Mouse (Mus musculus) hindbrain, embryonic 14.5 days (tissue): ENCODE measurements around the gene Mob3a. TPM values are rescaled to one million over a fixed set of nuclear protein-coding genes. Genes with fewer than 3 reads are reported as not detected.

Experiments used
- ATAC-seq: fragments of 200-750 bp; cut with Nextera tagmentation; 2 replicates; pipeline ENCODE4 v1.8.0; 2017; ENCODE audit warnings: moderate number of reproducible peaks, mild to moderate bottlenecking, moderate TSS enrichment, moderate library complexity; ENCODE audit not compliant: low FRiP score
- DNase-seq: peaks from one replicate; pipeline ENCODE4 v3.0.0-alpha.2; 2015; ENCODE audit warnings: low spot score
- H3K27ac ChIP-seq: fragments of 300-500 bp; sonication (generic); 2 replicates; pipeline ENCODE4 v1.5.1; 2014; ENCODE audit warnings: mild to moderate bottlenecking, moderate library complexity
- H3K27me3 ChIP-seq: fragments of 300-500 bp; sonication (generic); 2 replicates; pipeline ENCODE4 v1.6.1; 2014; ENCODE audit warnings: mild to moderate bottlenecking, low read length, mixed read lengths; ENCODE audit not compliant: control insufficient read depth, insufficient read depth
- H3K36me3 ChIP-seq: fragments of 300-500 bp; sonication (generic); replicated peaks from 2 replicates; pipeline ENCODE4 v1.6.1; 2014; ENCODE audit not compliant: control insufficient read depth, insufficient read depth
- H3K4me1 ChIP-seq: fragments of 300-500 bp; sonication (generic); replicated peaks from 2 replicates; pipeline ENCODE4 v1.6.1; 2014; ENCODE audit warnings: antibody characterized with exemption, low read length, mixed read lengths; ENCODE audit not compliant: control insufficient read depth, insufficient read depth
- H3K4me2 ChIP-seq: fragments of 300-500 bp; sonication (generic); replicated peaks from 2 replicates; pipeline ENCODE4 v1.6.1; 2014; ENCODE audit warnings: mild to moderate bottlenecking, moderate library complexity
- H3K4me3 ChIP-seq: fragments of 300-500 bp; sonication (generic); replicated peaks from 2 replicates; pipeline ENCODE4 v1.5.1; 2014; ENCODE audit warnings: mild to moderate bottlenecking, low read length
- H3K9ac ChIP-seq: fragments of 300-500 bp; sonication (generic); 2 replicates; pipeline ENCODE4 v1.6.1; 2014
- H3K9me3 ChIP-seq: fragments of 300-500 bp; sonication (generic); 2 replicates; pipeline ENCODE4 v1.6.1; 2016; ENCODE audit warnings: low read length; ENCODE audit not compliant: control insufficient read depth
- WGBS: fragments of 180-500 bp; shearing (Covaris S2); extraction: QIAGEN DNeasy Blood & Tissue Kit; methylation state at CpG from one replicate; pipeline ENCODE4 v1.1.7; 2014; 5-methylcytosine and 5-hydroxymethylcytosine counted together
- polyA plus RNA-seq: library from polyadenylated mRNA; unstranded; fragments of >200 nt; fragmentation: Nextera tagmentation; extraction: Ambion mirVana; gene quantifications from 2 replicates; pipeline ENCODE4 v1.2.1, GENCODE M21; 2014

The Mob3a gene
- polyA plus RNA-seq, 1 experiment from 2014 or later = 47.1 TPM

DNA sequence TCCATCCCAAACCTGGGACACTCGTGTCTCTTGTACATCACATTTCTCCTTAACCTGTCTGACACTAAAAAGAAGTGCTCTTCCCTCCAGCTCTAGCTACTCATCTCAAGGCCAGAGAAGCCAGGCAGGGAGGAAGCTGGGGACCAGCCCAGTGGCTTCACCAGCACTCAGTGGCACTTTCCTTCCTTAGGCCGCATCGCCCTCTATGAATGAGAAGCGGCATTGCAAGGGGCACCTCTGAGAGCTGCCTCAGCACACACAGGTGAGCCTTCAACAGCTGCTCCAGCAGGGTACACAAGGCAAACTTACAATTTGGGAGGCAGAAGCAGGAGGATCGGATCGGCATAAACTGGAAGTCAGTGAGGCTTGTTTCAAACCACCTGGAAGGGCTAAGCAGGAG lies 17.6 kb downstream of the Mob3a start:
- no peak for DNase-seq
- ATAC-seq = no peak
- peaks cover 55% of the 10 kb centered on the region for H3K36me3 ChIP-seq
- no peak overlapping the region for H3K4me2 ChIP-seq
- H3K27ac ChIP-seq = no peak overlapping the region
- H3K27me3 ChIP-seq = no peaks in the 10 kb centered on the region
- no peaks in the 10 kb centered on the region; the same call in 1 of the 2 replicates for H3K4me1 ChIP-seq
- H3K4me3 ChIP-seq = no peak overlapping the region
- H3K9ac ChIP-seq = no peak overlapping the region
- no peaks in the 10 kb centered on the region for H3K9me3 ChIP-seq
- WGBS = 57% methylated on average over 6 of the region's 6 CpGs

DNA sequence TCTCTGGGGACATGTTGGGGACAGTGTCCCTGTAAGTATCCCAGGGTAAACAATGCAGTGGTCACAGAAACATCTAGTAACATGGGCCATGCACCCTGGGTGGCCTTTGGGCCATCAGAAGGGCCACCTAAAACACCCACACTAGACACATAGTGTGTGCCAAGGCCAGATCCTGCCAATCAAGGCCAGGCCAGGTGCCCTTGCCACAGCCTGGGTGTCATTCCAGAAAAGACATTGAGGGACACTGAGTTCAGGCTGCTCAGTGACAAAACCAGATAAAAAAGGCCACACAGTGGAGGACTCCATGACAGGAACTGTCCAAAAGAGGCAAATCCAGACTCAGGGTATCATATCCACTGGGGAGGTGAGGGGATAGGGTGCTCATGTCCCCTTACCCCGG lies 18.1 kb downstream of the Mob3a start:
- Histone ChIP-seq H3K4me2 (no peak overlapping the region), H3K27ac (no peak overlapping the region), H3K36me3 (peaks cover 50% of the 10 kb centered on the region), H3K4me3 (no peak overlapping the region), H3K9ac (no peak overlapping the region), H3K9me3 (no peaks in the 10 kb centered on the region), H3K4me1 (peaks cover 6% of the 10 kb centered on the region; the same call in 1 of the 2 replicates), H3K27me3 (no peaks in the 10 kb centered on the region)
- DNase-seq (no peak), ATAC-seq (no peak)
- WGBS = 89% methylated on average over 1 of the region's 1 CpGs

DNA sequence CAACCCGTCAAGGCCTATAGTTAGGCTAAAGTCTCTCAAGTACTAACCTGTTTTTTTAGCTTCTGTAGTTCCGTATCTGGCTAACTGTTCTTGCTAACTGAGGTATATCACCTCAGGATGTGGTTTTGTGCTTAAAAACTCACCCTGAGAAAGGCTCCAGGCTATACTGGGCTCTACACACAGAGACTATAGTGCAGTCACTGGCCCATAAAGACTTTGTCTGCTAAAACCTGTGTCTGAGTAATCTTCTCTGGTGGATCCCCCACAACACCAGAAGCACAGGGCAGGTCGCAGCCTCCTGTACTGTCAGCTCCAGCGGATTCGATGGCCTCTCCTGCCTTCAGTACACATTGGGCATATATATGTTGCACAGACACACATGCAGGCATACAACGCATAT lies 19.8 kb downstream of the Mob3a start:
- H3K27me3 ChIP-seq = no peaks in the 10 kb centered on the region
- peaks cover 21% of the 10 kb centered on the region for H3K4me1 ChIP-seq
- no peak overlapping the region for H3K9ac ChIP-seq
- no peak overlapping the region for H3K4me3 ChIP-seq
- no peak overlapping the region for H3K27ac ChIP-seq
- no peaks in the 10 kb centered on the region for H3K9me3 ChIP-seq
- no peak overlapping the region for H3K4me2 ChIP-seq
- ATAC-seq (no peak), DNase-seq (no peak)
- H3K36me3 ChIP-seq = peaks cover 37% of the 10 kb centered on the region
- WGBS = 96% methylated on average over 6 of the region's 6 CpGs

DNA sequence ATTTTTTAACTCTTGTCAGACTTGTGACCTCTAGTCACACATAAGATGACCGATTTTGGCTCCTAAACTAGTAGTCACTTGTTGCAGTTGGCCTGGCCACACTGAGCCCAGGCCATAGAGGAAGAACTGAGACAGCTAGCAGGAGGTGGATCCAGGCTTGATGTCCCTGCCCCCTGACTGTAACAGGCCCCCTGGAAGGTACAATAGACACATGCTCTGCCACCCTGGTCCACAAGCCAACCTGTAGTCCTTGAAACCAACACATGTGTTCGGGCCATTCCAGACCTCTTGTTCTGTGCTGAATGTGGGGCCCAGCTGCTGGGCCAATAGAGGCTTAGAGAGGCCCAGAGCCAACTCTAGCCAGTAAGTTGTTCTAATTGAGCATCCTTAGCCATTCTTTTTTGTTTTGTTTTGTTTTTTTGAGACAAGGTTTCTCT lies 21.5 kb downstream of the Mob3a start:
- WGBS = 86% methylated on average over 2 of the region's 2 CpGs
- Histone ChIP-seq H3K9me3 (no peaks in the 10 kb centered on the region), H3K27ac (no peak overlapping the region), H3K4me2 (no peak overlapping the region), H3K4me1 (peaks cover 24% of the 10 kb centered on the region), H3K36me3 (peaks cover 19% of the 10 kb centered on the region), H3K27me3 (no peaks in the 10 kb centered on the region), H3K4me3 (no peak overlapping the region), H3K9ac (no peak overlapping the region)
- no peak for DNase-seq
- ATAC-seq = no peak

DNA sequence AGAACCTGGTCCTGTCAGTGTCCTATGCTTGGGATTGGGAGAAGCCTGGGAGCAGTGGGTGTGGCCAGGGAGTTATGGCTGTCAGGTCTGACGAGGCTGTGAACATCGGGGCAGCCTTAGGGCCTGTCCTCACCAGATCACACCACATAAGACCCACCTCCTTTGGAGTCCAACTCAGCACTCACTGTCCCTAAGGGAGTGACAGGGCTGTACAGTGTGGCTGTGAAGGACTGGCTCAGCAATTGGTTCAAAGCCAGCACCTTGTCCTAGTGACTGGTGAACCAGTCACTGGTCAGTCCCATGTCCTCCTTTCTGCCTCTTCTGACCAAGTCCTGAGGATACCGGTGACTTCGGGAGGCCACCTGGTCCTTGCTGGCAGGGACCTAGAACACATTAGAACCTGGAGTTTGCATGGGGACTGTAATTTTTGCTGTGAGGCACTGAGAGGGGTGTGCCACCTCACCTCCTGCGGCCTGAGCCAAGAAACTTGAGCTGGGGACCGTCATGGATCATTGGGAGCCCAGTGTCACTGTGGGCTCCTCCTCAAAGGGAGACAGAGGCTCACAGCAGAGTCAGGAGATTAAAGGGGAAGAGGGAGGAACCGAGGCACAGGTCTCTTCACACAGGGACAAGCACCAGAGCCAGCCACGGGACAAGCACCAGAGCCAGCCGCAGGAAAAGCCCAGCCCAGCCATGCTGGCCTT lies 22.1 kb downstream of the Mob3a start:
- Histone ChIP-seq H3K9ac (no peak overlapping the region), H3K4me1 (peaks cover 30% of the 10 kb centered on the region), H3K4me2 (no peak overlapping the region), H3K4me3 (no peak overlapping the region), H3K9me3 (no peaks in the 10 kb centered on the region), H3K36me3 (peaks cover 14% of the 10 kb centered on the region), H3K27ac (peak overlapping the region; percentile 95; the same call in 1 of the 2 replicates), H3K27me3 (no peaks in the 10 kb centered on the region)
- DNase-seq (no peak), ATAC-seq (no peak)
- 70% methylated on average over 9 of the region's 9 CpGs for WGBS

DNA sequence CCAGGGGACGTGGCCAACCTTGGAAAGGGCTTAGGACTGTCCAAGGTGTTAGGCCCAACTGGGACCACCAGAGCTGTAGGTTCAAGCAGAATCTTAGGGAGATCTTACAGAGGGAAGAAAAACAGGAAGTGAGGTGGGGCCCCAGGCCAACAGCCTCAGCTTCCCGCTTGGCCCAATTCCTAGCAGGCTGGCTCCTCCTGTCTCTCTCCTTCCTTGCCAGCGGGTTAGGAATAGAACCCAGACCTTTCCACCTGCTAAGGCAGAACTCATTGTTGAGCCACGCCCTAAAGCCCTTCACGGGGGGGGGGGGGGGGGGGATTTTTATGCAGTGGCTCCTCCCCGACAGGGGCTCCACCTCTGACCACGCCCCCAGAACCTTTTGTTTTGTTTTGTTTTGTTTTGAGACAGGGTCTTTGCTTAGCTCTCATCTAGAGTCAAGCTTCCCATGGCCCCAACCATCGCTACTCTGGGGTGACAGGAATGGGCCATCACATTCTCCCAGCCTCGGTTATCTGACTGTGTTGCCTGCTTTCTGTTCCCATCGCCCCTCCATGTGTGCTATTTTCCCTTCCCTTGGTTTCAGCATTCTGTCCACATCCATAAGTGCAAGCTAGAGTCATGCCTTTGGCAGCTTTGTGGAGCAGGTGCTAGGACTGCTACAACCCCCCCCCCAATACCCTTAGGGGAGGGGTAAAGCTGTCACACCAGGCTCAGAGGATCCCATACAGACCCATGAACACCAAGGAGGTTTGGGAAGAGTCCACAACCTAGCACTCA lies 23.0 kb downstream of the Mob3a start:
- peaks cover 39% of the 10 kb centered on the region for H3K4me1 ChIP-seq
- no peak for ATAC-seq

DNA sequence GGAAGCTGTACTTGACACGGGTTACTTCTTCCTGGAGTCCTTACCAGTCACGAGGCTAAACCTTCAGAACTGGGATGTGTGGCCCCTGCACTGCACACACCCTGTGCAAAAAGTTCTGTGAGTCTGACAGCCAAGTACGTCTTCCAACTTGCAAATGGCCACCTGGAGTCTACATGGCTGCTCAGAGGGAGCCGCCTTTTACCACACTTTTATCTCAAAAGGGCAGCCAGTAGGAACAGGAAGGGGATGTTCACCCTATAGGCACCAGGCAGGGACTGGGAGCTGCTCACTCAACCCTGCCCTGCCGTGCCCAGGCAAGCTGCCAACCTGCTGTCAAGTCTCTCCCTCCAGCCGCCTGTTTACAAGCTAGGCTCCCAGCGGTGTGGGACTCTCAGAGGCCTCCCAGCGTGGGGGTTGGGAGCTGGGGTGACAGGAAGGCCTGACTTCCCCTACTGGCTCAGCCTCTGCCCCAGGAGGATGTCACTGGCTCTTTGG lies 23.8 kb downstream of the Mob3a start, which contains the start of gene Mknk2:
TSS of gene Mknk2 (minus strand) at position 171 of the 495 bp plus-strand sequence.
- no peaks in the 10 kb centered on the region for H3K27me3 ChIP-seq
- peak within 1 kb of the TSS; percentile 73 for H3K9ac ChIP-seq
- peak within 1 kb of the TSS; percentile 95 for H3K4me3 ChIP-seq
- peaks cover under 1% of the 10 kb centered on the region; the same call in 1 of the 2 replicates for H3K36me3 ChIP-seq
- peaks cover 47% of the 10 kb centered on the region for H3K4me1 ChIP-seq
- 26% methylated on average over 8 of the region's 8 CpGs for WGBS
- peak within 1 kb of the TSS; percentile 95 for H3K27ac ChIP-seq
- peak within 1 kb of the TSS; percentile 75 for H3K4me2 ChIP-seq
- ATAC-seq (no peak), DNase-seq (peak; percentile 72)
- H3K9me3 ChIP-seq = no peaks in the 10 kb centered on the region

More for the DNA sequence above, 23.0 kb downstream of the Mob3a start:
- Histone ChIP-seq H3K36me3 (peaks cover 9% of the 10 kb centered on the region), H3K4me2 (0 out of 2 replicates have a peak overlapping the region, but pooled peaks have one; percentile 0), H3K27me3 (no peaks in the 10 kb centered on the region), H3K27ac (peak overlapping the region; percentile 95), H3K9me3 (no peaks in the 10 kb centered on the region), H3K9ac (no peak overlapping the region), H3K4me3 (no peak overlapping the region)
- WGBS = 45% methylated on average over 10 of the region's 10 CpGs
- DNase-seq = no peak

DNA sequence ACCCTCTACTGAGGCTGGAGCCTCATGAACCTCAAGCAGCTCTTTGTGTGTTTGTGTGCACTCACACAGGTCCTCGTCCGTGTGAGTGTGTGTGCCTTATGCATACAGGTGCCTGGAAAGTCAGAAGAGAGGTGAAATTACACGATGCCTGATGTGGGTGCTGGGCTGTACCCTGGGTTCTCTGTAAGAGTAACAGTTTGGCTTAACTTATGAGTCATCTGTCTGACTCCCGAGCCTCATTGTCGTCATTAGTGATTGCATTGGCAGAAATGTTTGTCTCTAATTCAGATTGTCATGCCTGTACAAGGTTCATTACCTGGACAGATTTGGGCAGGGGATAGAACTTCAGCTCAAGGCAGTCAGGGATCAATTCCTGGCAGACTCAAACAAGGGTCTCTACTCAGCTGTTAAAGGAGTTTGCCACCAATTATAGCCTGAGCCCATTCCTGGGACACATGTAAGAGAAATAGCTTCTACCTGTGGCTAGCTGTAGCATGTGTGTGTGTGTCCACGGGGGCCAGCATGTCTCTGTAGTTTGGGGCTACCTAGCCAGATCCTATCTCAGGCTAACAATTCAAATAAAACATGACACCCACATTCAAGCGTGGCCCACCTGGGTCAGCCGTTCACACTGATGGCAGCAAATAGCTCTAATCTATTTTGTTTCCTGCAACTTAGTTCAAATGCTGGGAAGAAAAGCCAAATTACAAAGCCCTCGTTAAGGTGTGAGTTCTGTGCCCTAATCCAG lies 24.5 kb downstream of the Mob3a start:
- H3K27ac ChIP-seq = peak overlapping the region; percentile 95
- no peak for DNase-seq
- peak overlapping the region; percentile 73 for H3K9ac ChIP-seq
- ATAC-seq = no peak
- H3K27me3 ChIP-seq = no peaks in the 10 kb centered on the region
- no peaks in the 10 kb centered on the region for H3K9me3 ChIP-seq
- H3K4me2 ChIP-seq = peak overlapping the region; percentile 75
- H3K36me3 ChIP-seq = no peaks in the 10 kb centered on the region; the same call in 1 of the 2 replicates
- WGBS = 45% methylated on average over 9 of the region's 9 CpGs
- peaks cover 52% of the 10 kb centered on the region for H3K4me1 ChIP-seq
- H3K4me3 ChIP-seq = peak overlapping the region; percentile 95
